Mouse (Mus musculus): ENCODE data around the gene Samd11. TPM values are rescaled to one million over a fixed set of nuclear protein-coding genes. Genes with fewer than 3 reads are reported as not detected.

Samd11 gene
- polyA plus RNA-seq, 1 experiment from 2014 or later, result 10.3 TPM

DNA sequence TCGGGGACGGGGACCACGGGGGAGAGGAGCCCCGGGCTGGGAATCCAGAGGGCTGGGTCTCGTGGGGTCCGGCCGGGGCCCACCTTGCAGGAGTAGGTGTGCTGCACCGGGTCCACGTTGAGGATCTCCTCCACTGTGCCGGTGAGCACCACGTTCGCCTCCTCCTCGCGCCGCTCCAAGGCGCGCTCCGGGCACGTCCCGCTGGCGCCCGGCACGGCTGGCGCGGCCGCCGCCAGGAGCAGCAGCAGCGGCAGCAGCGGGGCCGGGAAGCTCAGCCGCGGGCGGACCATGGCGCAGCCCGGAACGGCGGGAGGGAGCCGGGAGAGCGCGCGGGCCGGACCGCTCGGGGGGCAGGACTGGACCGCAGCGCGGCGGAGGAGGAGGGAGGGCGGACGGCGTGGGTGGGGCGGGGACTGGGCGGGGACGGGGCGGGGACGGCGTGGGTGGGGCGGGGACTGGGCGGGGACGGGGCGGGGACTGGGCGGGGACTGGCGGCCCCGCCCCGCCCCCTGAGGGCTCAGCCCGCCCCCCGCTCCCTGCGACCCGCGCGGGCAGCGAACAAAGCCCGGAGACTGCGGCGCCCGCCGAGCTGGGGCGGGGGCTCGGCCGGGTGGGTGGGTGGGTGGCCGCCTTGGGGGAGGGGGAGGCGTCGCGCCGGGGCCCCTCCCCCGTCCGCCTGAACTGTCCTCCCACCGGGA is 58.2 kb downstream of the Samd11 start, which contains the start of gene Agrn:
Gene Agrn (minus strand): TSS at position 358 of the 698 bp plus-strand sequence.
- H3K9ac ChIP-seq (replicated peaks), result peak within 1 kb of the TSS; percentile 78
- peak within 1 kb of the TSS; percentile 99 for H3K4me2 ChIP-seq (ENCODE audit: low read depth, low read length)
- TF ChIP-seq CTCF (IDR thresholded peaks at IDR 0.05; ENCODE audit: low read depth) (no peak), EP300 (IDR thresholded peaks at IDR 0.05; ENCODE audit: low read depth) (no peak)
- peaks cover 40% of the 10 kb centered on the region for H3K4me1 ChIP-seq (ENCODE audit: insufficient read depth)
- peaks cover 22% of the 10 kb centered on the region for H3K27me3 ChIP-seq (ENCODE audit: insufficient read depth, low read length)
- peak within 1 kb of the TSS; percentile 96 for H3K27ac ChIP-seq (ENCODE audit: low read depth)
- no peaks in the 10 kb centered on the region for H3K9me3 ChIP-seq (ENCODE audit: low read length)
- H3K4me3 ChIP-seq (ENCODE audit: low read depth, low read length), result peak within 1 kb of the TSS; percentile 87
- H3K36me3 ChIP-seq (replicated peaks; ENCODE audit: insufficient read depth, low read length), result no peaks in the 10 kb centered on the region
- peak; percentile 83 for ATAC-seq
- 0% methylated on average over 35 of the region's 88 CpGs for WGBS (ENCODE audit: insufficient replicate concordance)
- peak; percentile 83 for DNase-seq

Small RNAs within 50 kb of the gene (microRNA-seq; reads per million reads assigned to microRNA genes)
- gene Mir7658, result 1.6 reads per million

Other genes starting within 250 kb of the Samd11 start
- 0.26 and 0.36 TPM in 2 replicates for gene Tnfrsf4, start 241.8 kb downstream of the Samd11 start, polyA plus RNA-seq (2015; fragmentation: Nextera tagmentation; extraction: Ambion mirVana)
- 0.78 and 1.2 TPM in 2 replicates for gene Tnfrsf18, start 229.5 kb downstream of the Samd11 start, polyA plus RNA-seq (2015; fragmentation: Nextera tagmentation; extraction: Ambion mirVana)
- gene Ttll10, start 196.2 kb downstream of the Samd11 start, polyA plus RNA-seq (2015; fragmentation: Nextera tagmentation; extraction: Ambion mirVana), result 0.15 and 0.31 TPM in 2 replicates
- gene 9430015G10Rik, start 145.7 kb downstream of the Samd11 start, polyA plus RNA-seq (2015; fragmentation: Nextera tagmentation; extraction: Ambion mirVana), result 3.1 and 3.9 TPM in 2 replicates
- gene Rnf223, start 125.1 kb downstream of the Samd11 start, polyA plus RNA-seq (2015; fragmentation: Nextera tagmentation; extraction: Ambion mirVana), result 0.06 and 0.07 TPM in 2 replicates
- gene Agrn, start 58.2 kb downstream of the Samd11 start, polyA plus RNA-seq (2015; fragmentation: Nextera tagmentation; extraction: Ambion mirVana), result 4.4 and 5.2 TPM in 2 replicates
- 33.0 and 39.8 TPM in 2 replicates for gene Isg15, start 54.8 kb downstream of the Samd11 start, polyA plus RNA-seq (2015; fragmentation: Nextera tagmentation; extraction: Ambion mirVana)
- 1.7 and 1.9 TPM in 2 replicates for gene AW011738, start 52.4 kb downstream of the Samd11 start, polyA plus RNA-seq (2015; fragmentation: Nextera tagmentation; extraction: Ambion mirVana)
- gene Perm1, start 39.8 kb downstream of the Samd11 start, polyA plus RNA-seq (2015; fragmentation: Nextera tagmentation; extraction: Ambion mirVana), result 0.08 and 0.19 TPM in 2 replicates
- gene Plekhn1, start 20.8 kb downstream of the Samd11 start, polyA plus RNA-seq (2015; fragmentation: Nextera tagmentation; extraction: Ambion mirVana), result 2.0 and 2.3 TPM in 2 replicates
- gene Noc2l, start 19.6 kb downstream of the Samd11 start, polyA plus RNA-seq (2015; fragmentation: Nextera tagmentation; extraction: Ambion mirVana), result 20.5 and 22.3 TPM in 2 replicates
- gene Vmn2r-ps159, start 75.4 kb upstream of the Samd11 start, polyA plus RNA-seq (2015; fragmentation: Nextera tagmentation; extraction: Ambion mirVana), result not detected in 2 replicates

All from liver, postnatal 0 days (tissue).